Mouse (Mus musculus) forebrain, embryonic 10.5 days (tissue): ENCODE measurements around the gene Svs3a. TPM values are rescaled to one million over a fixed set of nuclear protein-coding genes. Genes with fewer than 3 reads are reported as not detected.
"Not testable (repeated sequence)": the region's sequence is repeated elsewhere in the genome, so short reads cannot be mapped to it uniquely, and the experiment has no call there.

Experiments used
- DNase-seq: peaks from one replicate; pipeline ENCODE4 v3.0.0-alpha.2; 2017; ENCODE audit warnings: low spot score; ENCODE audit errors: extremely low spot score
- H3K27ac ChIP-seq: fragments of 300-500 bp; sonication (generic); 2 replicates; pipeline ENCODE4 v1.5.1; 2016; ENCODE audit warnings: mild to moderate bottlenecking
- H3K27me3 ChIP-seq: fragments of 300-500 bp; sonication (generic); 2 replicates; pipeline ENCODE4 v1.6.1; 2016; ENCODE audit warnings: mild to moderate bottlenecking; ENCODE audit not compliant: poor library complexity, severe bottlenecking
- H3K36me3 ChIP-seq: fragments of 300-500 bp; sonication (generic); replicated peaks from 2 replicates; pipeline ENCODE4 v1.6.1; 2016; ENCODE audit warnings: mild to moderate bottlenecking, moderate library complexity
- H3K4me1 ChIP-seq: fragments of 300-500 bp; sonication (generic); 2 replicates; pipeline ENCODE4 v1.6.1; 2016
- H3K4me3 ChIP-seq: fragments of 300-500 bp; sonication (generic); 2 replicates; pipeline ENCODE4 v1.5.1; 2016; ENCODE audit warnings: mild to moderate bottlenecking, moderate library complexity
- H3K9me3 ChIP-seq: fragments of 300-500 bp; sonication (generic); 2 replicates; pipeline ENCODE4 v1.6.1; 2016; ENCODE audit warnings: mild to moderate bottlenecking, moderate library complexity
- WGBS: fragments of 180-500 bp; shearing (Covaris S2); methylation state at CpG from one replicate; pipeline ENCODE4 v1.1.7; 2016; 5-methylcytosine and 5-hydroxymethylcytosine counted together
- polyA plus RNA-seq: library from polyadenylated mRNA; unstranded; fragments of >200 nt; fragmentation: Nextera tagmentation; extraction: Ambion mirVana; gene quantifications from 2 replicates; pipeline ENCODE4 v1.2.1, GENCODE M21; 2016

Gene Svs3a
- not detected in 2 replicates for polyA plus RNA-seq

DNA sequence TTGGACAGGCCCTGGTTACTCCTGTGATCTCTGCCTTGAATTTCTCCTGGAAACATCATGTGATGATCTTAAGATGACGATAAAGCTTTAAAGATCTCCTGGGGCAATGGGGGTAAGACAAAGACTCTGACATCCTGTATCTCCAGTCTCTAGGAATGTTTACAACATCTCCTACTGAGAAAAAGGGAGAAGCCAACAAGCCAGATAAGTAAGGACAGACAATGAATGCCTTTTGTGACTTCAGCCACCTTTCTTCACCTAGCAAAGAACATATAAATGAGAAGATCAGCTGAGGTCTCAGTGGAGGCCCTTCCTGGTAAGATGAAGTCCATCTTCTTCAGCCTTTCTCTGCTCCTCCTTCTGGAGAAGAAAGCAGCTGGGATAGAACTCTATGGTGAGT, at the start of gene Svs3a:
Svs3a (plus strand) TSS at position 301 of the 400 bp plus-strand sequence.
- not testable (repeated sequence) for DNase-seq, H3K36me3 ChIP-seq, H3K4me1 ChIP-seq, H3K27me3 ChIP-seq, H3K27ac ChIP-seq, H3K4me3 ChIP-seq, H3K9me3 ChIP-seq
- WGBS, result 89% methylated on average over 1 of the region's 1 CpGs

DNA sequence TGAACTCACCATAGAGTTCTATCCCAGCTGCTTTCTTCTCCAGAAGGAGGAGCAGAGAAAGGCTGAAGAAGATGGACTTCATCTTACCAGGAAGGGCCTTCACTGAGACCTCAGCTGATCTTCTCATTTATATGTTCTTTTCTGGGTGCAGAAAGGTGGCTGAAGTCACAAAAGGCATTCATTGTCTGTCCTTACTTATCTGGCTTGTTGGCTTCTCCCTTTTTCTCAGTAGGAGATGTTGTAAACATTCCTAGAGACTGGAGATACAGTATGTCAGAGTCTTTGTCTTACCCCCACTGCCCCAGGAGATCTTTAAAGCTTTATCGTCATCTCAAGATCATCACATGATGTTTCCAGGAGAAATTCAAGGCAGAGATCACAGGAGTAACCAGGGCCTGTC, 32.5 kb upstream of the Svs3a start, which contains the start of gene Svs3b:
Svs3b (minus strand) TSS at position 101 of the 400 bp plus-strand sequence.
- not testable (repeated sequence) for H3K4me3 ChIP-seq, H3K27ac ChIP-seq, H3K36me3 ChIP-seq, DNase-seq, H3K27me3 ChIP-seq, H3K4me1 ChIP-seq, H3K9me3 ChIP-seq
- 86% methylated on average over 1 of the region's 1 CpGs for WGBS

DNA sequence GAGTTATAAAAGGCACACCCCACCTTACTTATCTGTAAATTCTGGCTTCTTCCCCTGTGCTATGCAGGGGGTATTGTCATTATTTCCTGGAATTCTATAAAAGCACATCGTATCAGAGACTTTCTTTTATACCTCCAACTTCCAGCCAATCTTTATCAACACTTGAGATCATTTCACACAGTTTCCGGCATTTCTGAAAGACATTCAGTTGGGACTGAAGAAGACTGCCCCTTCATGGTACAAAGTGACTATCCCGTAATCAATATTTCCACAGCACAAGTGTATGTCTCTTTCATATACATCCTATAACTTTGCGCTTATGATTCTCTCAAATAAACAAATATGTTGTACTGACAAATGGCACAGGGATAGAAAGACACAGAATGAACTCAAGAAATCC, 10.7 kb upstream of the Svs3a start, which contains the start of gene Svs4:
Svs4 (minus strand) TSS at position 101 of the 400 bp plus-strand sequence.
- H3K27me3 ChIP-seq, result no peaks in the 10 kb centered on the region
- H3K36me3 ChIP-seq, result no peaks in the 10 kb centered on the region
- H3K9me3 ChIP-seq, result no peaks in the 10 kb centered on the region
- DNase-seq, result no peak
- no peak within 1 kb of the TSS for H3K27ac ChIP-seq
- H3K4me1 ChIP-seq, result no peaks in the 10 kb centered on the region
- 92% methylated on average over 4 of the region's 4 CpGs for WGBS
- no peak within 1 kb of the TSS for H3K4me3 ChIP-seq

DNA sequence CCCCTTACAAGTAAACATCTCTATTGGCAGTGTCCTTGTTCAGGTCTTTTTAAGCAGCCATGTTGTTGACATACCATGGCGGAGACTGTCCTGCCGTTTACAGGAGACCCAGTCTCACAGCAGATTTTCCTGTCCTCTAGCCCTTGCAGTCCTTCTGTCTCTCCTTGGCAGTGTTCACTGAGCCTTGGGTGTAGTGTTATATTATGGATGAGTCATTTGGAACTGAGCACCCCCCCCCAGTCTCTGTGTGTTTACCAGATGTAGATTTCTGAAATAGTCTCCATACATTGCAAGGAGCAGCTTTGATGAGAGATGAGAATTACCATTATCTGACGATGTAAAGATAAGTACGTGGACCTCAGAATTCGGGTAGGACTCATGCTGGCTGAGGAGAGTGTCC, 23.5 kb downstream of the Svs3a start:
- DNase-seq, result no peak
- Histone ChIP-seq H3K4me1 (no peaks in the 10 kb centered on the region), H3K27ac (no peak overlapping the region), H3K36me3 (no peaks in the 10 kb centered on the region), H3K27me3 (no peaks in the 10 kb centered on the region), H3K4me3 (no peak overlapping the region), H3K9me3 (no peaks in the 10 kb centered on the region)
- 90% methylated on average over 5 of the region's 5 CpGs for WGBS

DNA sequence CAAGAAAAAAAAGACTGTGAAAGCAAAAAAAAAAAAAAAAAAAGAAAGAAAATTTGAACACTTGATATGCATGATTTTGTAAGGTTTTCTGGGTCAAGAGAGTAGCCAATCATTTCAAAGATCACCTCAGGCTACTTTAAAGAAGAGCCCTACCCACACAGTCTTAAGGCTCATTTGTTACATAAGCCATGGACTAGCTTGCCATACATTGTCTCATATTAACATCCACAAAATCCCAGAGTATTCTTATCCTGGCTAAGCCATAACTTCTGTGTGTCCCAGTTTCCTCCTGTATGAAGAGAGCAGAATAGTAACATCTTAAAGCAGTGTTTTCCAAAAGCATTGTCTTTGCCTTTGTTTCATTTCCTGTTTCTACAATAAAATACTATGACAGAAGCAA, 26.4 kb downstream of the Svs3a start:
- H3K36me3 ChIP-seq, H3K4me1 ChIP-seq, H3K9me3 ChIP-seq, H3K27ac ChIP-seq, H3K27me3 ChIP-seq, H3K4me3 ChIP-seq, DNase-seq: not testable (repeated sequence)

DNA sequence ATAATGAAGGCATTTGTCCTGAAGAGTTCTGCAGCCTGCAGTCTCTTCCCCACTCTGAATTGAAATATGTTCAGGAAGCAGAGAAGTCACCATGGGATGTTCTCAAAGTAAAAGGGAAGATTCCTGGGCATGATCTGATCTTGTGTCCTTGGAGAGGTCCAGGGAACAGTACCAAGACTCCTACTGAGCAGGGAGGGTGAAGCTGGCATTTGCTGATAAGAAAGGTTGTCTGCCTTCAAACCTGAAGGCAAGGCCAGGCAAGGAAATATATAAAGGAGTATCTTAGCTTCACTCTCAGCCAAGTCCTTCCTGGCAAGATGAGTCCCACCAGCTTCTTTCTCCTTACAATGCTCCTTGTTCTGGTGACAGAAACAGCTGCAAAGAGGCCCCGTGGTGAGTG, 27.4 kb downstream of the Svs3a start, which contains the start of gene Svs6:
Svs6 (plus strand) TSS at position 301 of the 400 bp plus-strand sequence.
- not testable (repeated sequence) for H3K27me3 ChIP-seq, H3K4me3 ChIP-seq, DNase-seq, H3K4me1 ChIP-seq, H3K9me3 ChIP-seq, H3K36me3 ChIP-seq, H3K27ac ChIP-seq
- 88% methylated on average over 1 of the region's 1 CpGs for WGBS

DNA sequence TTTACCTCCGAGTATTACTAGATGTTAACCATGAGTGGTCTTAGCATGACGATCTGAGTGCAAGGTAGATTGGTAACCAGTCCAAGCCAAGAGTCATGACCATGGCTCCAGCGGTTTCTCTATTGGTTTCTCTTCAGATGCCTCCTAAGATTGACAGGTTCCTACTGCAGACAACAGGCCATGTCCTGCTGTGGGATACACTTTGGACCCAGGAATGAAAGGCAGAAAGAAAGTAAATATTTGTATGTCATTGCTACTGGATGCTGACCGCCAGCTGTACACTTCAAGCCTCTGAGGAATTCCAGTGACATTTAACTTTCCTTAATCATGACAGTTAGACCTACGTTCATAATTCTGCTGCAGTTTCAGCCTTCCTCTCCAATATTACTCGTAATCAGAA, 31.9 kb downstream of the Svs3a start:
- H3K4me3 ChIP-seq, result no peak overlapping the region
- H3K4me1 ChIP-seq, result no peaks in the 10 kb centered on the region
- H3K36me3 ChIP-seq, result no peaks in the 10 kb centered on the region
- WGBS, result 91% methylated on average over 6 of the region's 6 CpGs
- no peaks in the 10 kb centered on the region for H3K9me3 ChIP-seq
- no peak overlapping the region for H3K27ac ChIP-seq
- DNase-seq, result no peak
- no peaks in the 10 kb centered on the region for H3K27me3 ChIP-seq

DNA sequence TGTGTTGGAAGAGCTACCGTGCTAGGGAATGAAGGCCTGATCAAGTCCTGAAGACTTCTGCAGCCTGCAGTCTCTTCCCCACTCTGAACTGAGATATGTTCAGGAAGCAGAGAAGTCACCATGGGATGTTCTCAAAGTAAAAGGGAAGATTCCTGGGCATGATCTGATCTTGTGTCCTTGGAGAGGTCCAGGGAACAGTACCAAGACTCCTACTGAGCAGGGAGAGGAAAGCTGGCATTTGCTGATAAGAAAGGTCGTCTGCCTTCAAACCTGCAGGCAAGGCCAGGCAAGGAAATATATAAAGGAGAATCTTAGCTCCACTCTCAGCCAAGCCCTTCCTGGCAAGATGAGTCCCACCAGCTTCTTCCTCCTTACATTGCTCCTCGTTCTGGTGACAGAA, 43.4 kb downstream of the Svs3a start, which contains the start of gene Svs5:
Svs5 (plus strand) TSS at position 301 of the 400 bp plus-strand sequence.
- H3K4me1 ChIP-seq, H3K9me3 ChIP-seq, H3K4me3 ChIP-seq, H3K27me3 ChIP-seq, DNase-seq, H3K27ac ChIP-seq, H3K36me3 ChIP-seq: not testable (repeated sequence)
- 84% methylated on average over 3 of the region's 3 CpGs for WGBS

Other genes starting within 250 kb of the Svs3a start
- 38.8 and 39.8 TPM in 2 replicates for gene Stk4, start 218.9 kb upstream of the Svs3a start, polyA plus RNA-seq
- 59.4 and 59.9 TPM in 2 replicates for gene Tomm34, start 218.1 kb upstream of the Svs3a start, polyA plus RNA-seq
- not detected in 2 replicates for gene Kcns1, start 118.2 kb upstream of the Svs3a start, polyA plus RNA-seq
- not detected in 2 replicates for gene Wfdc5, start 106.5 kb upstream of the Svs3a start, polyA plus RNA-seq
- gene Wfdc12, start 98.7 kb upstream of the Svs3a start, polyA plus RNA-seq, result not detected in 2 replicates
- not detected in 2 replicates for gene Wfdc15a, start 89.1 kb upstream of the Svs3a start, polyA plus RNA-seq
- gene Wfdc15b, start 67.6 kb upstream of the Svs3a start, polyA plus RNA-seq, result not detected in 2 replicates
- not detected in 2 replicates for gene Svs2, start 50.8 kb upstream of the Svs3a start, polyA plus RNA-seq
- not detected in 2 replicates for gene Svs3b, start 32.6 kb upstream of the Svs3a start, polyA plus RNA-seq
- not detected in 2 replicates for gene Svs4, start 10.8 kb upstream of the Svs3a start, polyA plus RNA-seq
- not detected in 2 replicates for gene Svs6, start 27.5 kb downstream of the Svs3a start, polyA plus RNA-seq
- gene Svs5, start 43.5 kb downstream of the Svs3a start, polyA plus RNA-seq, result not detected in 2 replicates
- gene Slpi, start 99.8 kb downstream of the Svs3a start, polyA plus RNA-seq, result 0.22 and 0.36 TPM in 2 replicates
- not detected in 2 replicates for gene Rbpjl, start 113.9 kb downstream of the Svs3a start, polyA plus RNA-seq
- not detected in 2 replicates for gene Matn4, start 115.9 kb downstream of the Svs3a start, polyA plus RNA-seq
- 19.6 and 22.7 TPM in 2 replicates for gene Sdc4, start 154.6 kb downstream of the Svs3a start, polyA plus RNA-seq
- 57.9 and 59.5 TPM in 2 replicates for gene Sys1, start 167.7 kb downstream of the Svs3a start, polyA plus RNA-seq
- gene Gm20458, start 171.7 kb downstream of the Svs3a start, polyA plus RNA-seq, result 2.0 and 3.0 TPM in 2 replicates
- not detected in 2 replicates for gene Trp53tg5, start 184.5 kb downstream of the Svs3a start, polyA plus RNA-seq
- gene Dbndd2, start 196.8 kb downstream of the Svs3a start, polyA plus RNA-seq, result 3.1 and 4.8 TPM in 2 replicates
- 38.5 and 42.0 TPM in 2 replicates for gene Pigt, start 208.3 kb downstream of the Svs3a start, polyA plus RNA-seq